Mouse (Mus musculus) small intestine, adult 10 weeks (tissue): Measurements from ENCODE around the gene Hnrnpm. TPM values are rescaled to one million over a fixed set of nuclear protein-coding genes. Genes with fewer than 3 reads are reported as not detected.

Experiments
- polyA plus RNA-seq: library from polyadenylated mRNA; stranded (reverse); fragments of 350-450 nt; fragmentation: Illumina TruSeq; extraction: RNeasy Lipid Tissue Mini Kit (QIAGEN cat#74804); gene quantifications from one replicate; pipeline ENCODE4 v1.2.3, GENCODE M21; 2014; ENCODE audit warnings: low replicate concordance

Hnrnpm gene
- polyA plus RNA-seq = 378 TPM

GRCm38 (mm10) chr17:33686760-33687159, at the start of gene Hnrnpm:
TSS of gene Hnrnpm (minus strand) at chr17:33686860.

GRCm38 (mm10) chr17:33718384-33718881, 31.8 kb upstream of the Hnrnpm start, which contains the start of gene March2:
TSS of gene March2 (minus strand) at chr17:33718670.

GRCm38 (mm10) chr17:33637516-33638276, 49.0 kb downstream of the Hnrnpm start, which contains the start of gene Pram1:
TSS of gene Pram1 (plus strand) at chr17:33638056.

GRCm38 (mm10) chr17:33628621-33629486, 57.8 kb downstream of the Hnrnpm start, which contains the start of gene Zfp414:
TSS of gene Zfp414 (plus strand) at chr17:33629090.

Other genes with a start within 250 kb of the Hnrnpm start
- gene Adamts10, start 162.7 kb downstream of the Hnrnpm start, polyA plus RNA-seq = 2.1 TPM
- 0.48 TPM for gene Myo1f, start 131.2 kb downstream of the Hnrnpm start, polyA plus RNA-seq
- 2.8 TPM for gene Zfp414, start 57.8 kb downstream of the Hnrnpm start, polyA plus RNA-seq
- not detected for gene Pram1, start 48.8 kb downstream of the Hnrnpm start, polyA plus RNA-seq
- 10.5 TPM for gene March2, start 31.8 kb upstream of the Hnrnpm start, polyA plus RNA-seq
- 16.2 TPM for gene Rab11b, start 73.7 kb upstream of the Hnrnpm start, polyA plus RNA-seq
- 0.67 TPM for gene Angptl4, start 95.0 kb upstream of the Hnrnpm start, polyA plus RNA-seq
- 3.9 TPM for gene Kank3, start 123.7 kb upstream of the Hnrnpm start, polyA plus RNA-seq
- 30.6 TPM for gene Rps28, start 137.7 kb upstream of the Hnrnpm start, polyA plus RNA-seq
- gene Ndufa7, start 137.7 kb upstream of the Hnrnpm start, polyA plus RNA-seq = 20.8 TPM
- 0.85 TPM for gene Cd320, start 156.2 kb upstream of the Hnrnpm start, polyA plus RNA-seq
- gene Gm7029, start 187.0 kb upstream of the Hnrnpm start, polyA plus RNA-seq = not detected
- gene Kifc1, start 203.8 kb upstream of the Hnrnpm start, polyA plus RNA-seq = 2.4 TPM
- not detected for gene Platr17, start 218.3 kb upstream of the Hnrnpm start, polyA plus RNA-seq
- gene Daxx, start 222.6 kb upstream of the Hnrnpm start, polyA plus RNA-seq = 2.6 TPM
- 57.9 TPM for gene Tapbp, start 229.0 kb upstream of the Hnrnpm start, polyA plus RNA-seq
- 0.78 TPM for gene Zbtb22, start 229.0 kb upstream of the Hnrnpm start, polyA plus RNA-seq
- gene Rgl2, start 242.7 kb upstream of the Hnrnpm start, polyA plus RNA-seq = 2.2 TPM